In the genomic region with DNA sequence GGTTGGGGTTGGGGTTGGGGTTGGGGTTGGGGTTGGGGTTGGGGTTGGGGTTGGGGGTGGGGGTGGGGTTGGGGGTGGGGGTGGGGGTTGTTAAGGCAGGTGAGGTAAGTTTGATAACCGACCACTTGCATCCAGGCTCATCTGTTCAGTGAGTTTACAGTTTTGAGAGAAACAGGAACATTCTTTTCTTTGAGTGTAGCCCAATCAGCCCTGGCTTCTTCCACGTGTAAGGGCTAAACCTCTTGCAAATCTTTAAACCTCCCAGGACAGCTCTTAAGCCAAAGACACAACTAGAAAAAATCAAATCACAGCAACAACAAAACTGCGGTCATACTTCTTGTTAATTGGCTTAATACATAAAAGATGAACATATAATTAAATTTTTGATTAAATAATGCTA, we compare ENCODE assay signal across 10 mouse cellular contexts.
DNase-seq lines count a peak whose midpoint lies in the region; ATAC-seq and TF ChIP-seq lines count a peak whose summit lies in the region.
"Had no signal": no experiment of that assay in that cellular context is flagged by ENCODE, and none has a peak within 500 bp of the region (broad histone marks: within the 10 kb centered on the region; RNA-seq: fewer than 3 reads in every experiment).

No protein-coding gene starts in this region.

- H3K4me3 ChIP-seq in forebrain, embryonic 10.5 days = peak overlapping the region; percentile 34
- no peak overlapping the region for H3K4me3 ChIP-seq in forebrain, postnatal 0 days (ENCODE audit: low read depth, low read length)
- H3K4me3 ChIP-seq in kidney, embryonic 15.5 days (replicated peaks) = no peak overlapping the region
- peak overlapping the region; percentile 29 for H3K4me3 ChIP-seq in forebrain, embryonic 12.5 days (replicated peaks)
- H3K4me3 ChIP-seq in midbrain, embryonic 11.5 days (ENCODE audit: low read depth, low read length) = no peak overlapping the region

- WGBS in forebrain, embryonic 10.5 days = 23% methylated on average over 3 of the region's 3 CpGs
- WGBS in forebrain, postnatal 0 days = 17% methylated on average over 3 of the region's 3 CpGs
- 37% methylated on average over 3 of the region's 3 CpGs for WGBS in kidney, embryonic 15.5 days
- WGBS in forebrain, embryonic 12.5 days = 10% methylated on average over 3 of the region's 3 CpGs
- WGBS in midbrain, embryonic 11.5 days = 29% methylated on average over 3 of the region's 3 CpGs

- no peak overlapping the region for H3K4me2 ChIP-seq in forebrain, postnatal 0 days (ENCODE audit: low read depth)
- H3K4me2 ChIP-seq in kidney, embryonic 15.5 days = no peak overlapping the region
- peak overlapping the region; percentile 51 for H3K4me2 ChIP-seq in forebrain, embryonic 12.5 days
- H3K4me2 ChIP-seq in midbrain, embryonic 11.5 days = no peak overlapping the region; the same call in 1 of the 2 replicates

- TF ChIP-seq CTCF in forebrain, postnatal 0 days (IDR thresholded peaks at IDR 0.05; ENCODE audit: low read depth) = no peak

- peaks cover 47% of the 10 kb centered on the region for H3K4me1 ChIP-seq in forebrain, embryonic 10.5 days
- H3K4me1 ChIP-seq in forebrain, postnatal 0 days (ENCODE audit: insufficient read depth) = peaks cover 4% of the 10 kb centered on the region; the same call in 1 of the 2 replicates
- H3K4me1 ChIP-seq in kidney, embryonic 15.5 days = peaks cover 22% of the 10 kb centered on the region
- peaks cover 15% of the 10 kb centered on the region for H3K4me1 ChIP-seq in forebrain, embryonic 12.5 days
- H3K4me1 ChIP-seq in midbrain, embryonic 11.5 days (ENCODE audit: control insufficient read depth, insufficient read depth, low read length) = peaks cover 5% of the 10 kb centered on the region

- no peak for DNase-seq in forebrain, embryonic 10.5 days (ENCODE audit: extremely low spot score, low spot score)
- DNase-seq in forebrain, postnatal 0 days = no peak
- DNase-seq in kidney, adult 9 months = no peak
- DNase-seq in midbrain, embryonic 11.5 days (ENCODE audit: low spot score, missing footprints) = no peak
- no peak for DNase-seq in adrenal gland, adult 2 months
- no peak for DNase-seq in embryo, embryonic 10.5 days (ENCODE audit: low spot score)
- DNase-seq: cerebellum, adult 11-12 months had no signal

- H3K36me3 ChIP-seq in forebrain, embryonic 10.5 days (replicated peaks) = no peaks in the 10 kb centered on the region
- no peaks in the 10 kb centered on the region for H3K36me3 ChIP-seq in forebrain, postnatal 0 days (ENCODE audit: insufficient read depth)
- no peaks in the 10 kb centered on the region for H3K36me3 ChIP-seq in kidney, embryonic 15.5 days
- H3K36me3 ChIP-seq in forebrain, embryonic 12.5 days (replicated peaks) = no peaks in the 10 kb centered on the region
- no peaks in the 10 kb centered on the region for H3K36me3 ChIP-seq in midbrain, embryonic 11.5 days (ENCODE audit: control insufficient read depth, insufficient read depth, low read length)
- H3K36me3 ChIP-seq: limb, embryonic 15.5 days had no signal

- no peak for ATAC-seq in forebrain, postnatal 0 days
- peak; percentile 41; the same call in 1 of the 2 replicates for ATAC-seq in kidney, embryonic 15.5 days (replicated peaks; ENCODE audit: low FRiP score)
- peak; percentile 60; the same call in 1 of the 2 replicates for ATAC-seq in forebrain, embryonic 12.5 days (ENCODE audit: low FRiP score)
- ATAC-seq in midbrain, embryonic 11.5 days (ENCODE audit: low FRiP score) = peak; percentile 53

- peaks cover 15% of the 10 kb centered on the region; the same call in 1 of the 2 replicates for H3K27me3 ChIP-seq in forebrain, embryonic 10.5 days (ENCODE audit: poor library complexity, severe bottlenecking)
- H3K27me3 ChIP-seq in forebrain, postnatal 0 days (ENCODE audit: insufficient read depth, low read length) = no peaks in the 10 kb centered on the region
- H3K27me3 ChIP-seq in kidney, embryonic 15.5 days = no peaks in the 10 kb centered on the region
- H3K27me3 ChIP-seq in forebrain, embryonic 12.5 days = peaks cover 13% of the 10 kb centered on the region
- no peaks in the 10 kb centered on the region for H3K27me3 ChIP-seq in midbrain, embryonic 11.5 days (ENCODE audit: control insufficient read depth, insufficient read depth, low read length)
- H3K27me3 ChIP-seq: limb, embryonic 15.5 days had no signal

- H3K27ac ChIP-seq in forebrain, embryonic 10.5 days = peak overlapping the region; percentile 79
- H3K27ac ChIP-seq in forebrain, postnatal 0 days (ENCODE audit: low read depth, low read length) = no peak overlapping the region
- H3K27ac ChIP-seq in kidney, embryonic 15.5 days = peak overlapping the region; percentile 88; the same call in 1 of the 2 replicates
- H3K27ac ChIP-seq in forebrain, embryonic 12.5 days = peak overlapping the region; percentile 78
- H3K27ac ChIP-seq in midbrain, embryonic 11.5 days (ENCODE audit: low read depth, low read length) = peak overlapping the region; percentile 30; the same call in 1 of the 2 replicates

- H3K9ac ChIP-seq in forebrain, postnatal 0 days = no peak overlapping the region
- no peak overlapping the region for H3K9ac ChIP-seq in kidney, embryonic 15.5 days
- H3K9ac ChIP-seq in forebrain, embryonic 12.5 days = 0 out of 2 replicates have a peak overlapping the region, but pooled peaks have one; percentile 12
- H3K9ac ChIP-seq in midbrain, embryonic 11.5 days (ENCODE audit: low read length) = no peak overlapping the region
- H3K9ac ChIP-seq: limb, embryonic 15.5 days had no signal

- peaks cover 15% of the 10 kb centered on the region; the same call in 1 of the 2 replicates for H3K9me3 ChIP-seq in forebrain, embryonic 10.5 days
- 0 out of 2 replicates have a peak, but pooled peaks cover 3% of the 10 kb centered on the region for H3K9me3 ChIP-seq in forebrain, postnatal 0 days (ENCODE audit: low read length)
- 0 out of 2 replicates have a peak, but pooled peaks cover 3% of the 10 kb centered on the region for H3K9me3 ChIP-seq in kidney, embryonic 15.5 days (replicated peaks)
- 0 out of 2 replicates have a peak, but pooled peaks cover 2% of the 10 kb centered on the region for H3K9me3 ChIP-seq in forebrain, embryonic 12.5 days
- no peaks in the 10 kb centered on the region; the same call in 1 of the 2 replicates for H3K9me3 ChIP-seq in midbrain, embryonic 11.5 days (ENCODE audit: control insufficient read depth, low read length)
- H3K9me3 ChIP-seq: limb, embryonic 15.5 days had no signal

Comparison
In these comparisons a context has a peak if more than half of its experiments do, and no peak if none do; other contexts are left out.
1. H3K4me3 ChIP-seq: peak in forebrain, embryonic 10.5 days (single experiment) and forebrain, embryonic 12.5 days (single experiment); none in forebrain, postnatal 0 days (single experiment), kidney, embryonic 15.5 days (single experiment) and midbrain, embryonic 11.5 days (single experiment).